Mouse (Mus musculus): ENCODE results near the gene Scpep1. TPM values are rescaled to one million over a fixed set of nuclear protein-coding genes. Genes with fewer than 3 reads are reported as not detected.
A peak's percentile ranks its signal among the peaks of the same experiment; 100 is the strongest.
"Not testable (repeated sequence)": the region's sequence is repeated elsewhere in the genome, so short reads cannot be mapped to it uniquely, and the experiment has no call there.

The Scpep1 gene
- total and polyA plus RNA-seq, 3 experiments: 11.1 to 16.3 (median 15.3) TPM

GRCm38 (mm10) chr11:88891446-88891845, 63.8 kb downstream of the Scpep1 start:
- H3K27me3 ChIP-seq (ENCODE audit: control insufficient read depth, insufficient read depth, low read length); H3K4me3 ChIP-seq; H3K9ac ChIP-seq (ENCODE audit: low read depth, low read length); intact Hi-C loops (cut with DNase I); H3K4me1 ChIP-seq (ENCODE audit: control insufficient read depth, insufficient read depth, low read length); H3K36me3 ChIP-seq (ENCODE audit: control insufficient read depth, insufficient read depth, low read length); H3K79me2 ChIP-seq (replicated peaks; ENCODE audit: control insufficient read depth, insufficient read depth, low read length); H3K27ac ChIP-seq: not testable (repeated sequence)
- peak; percentile 31 to 44 for DNase-seq
- WGBS: 92% methylated on average over 11 of the region's 12 CpGs

GRCm38 (mm10) chr11:88890904-88891303, 64.4 kb downstream of the Scpep1 start:
- intact Hi-C loops (cut with DNase I); H3K36me3 ChIP-seq (ENCODE audit: control insufficient read depth, insufficient read depth, low read length); DNase-seq; H3K79me2 ChIP-seq (replicated peaks; ENCODE audit: control insufficient read depth, insufficient read depth, low read length); H3K4me1 ChIP-seq (ENCODE audit: control insufficient read depth, insufficient read depth, low read length); H3K9ac ChIP-seq (ENCODE audit: low read depth, low read length); H3K27ac ChIP-seq; H3K27me3 ChIP-seq (ENCODE audit: control insufficient read depth, insufficient read depth, low read length); H3K4me3 ChIP-seq: not testable (repeated sequence)
- WGBS: 91% methylated on average over 7 of the region's 11 CpGs

GRCm38 (mm10) chr11:88888996-88889395, 66.3 kb downstream of the Scpep1 start:
- Histone ChIP-seq H3K36me3 (ENCODE audit: control insufficient read depth, insufficient read depth, low read length) (no peaks in the 10 kb centered on the region), H3K9ac (ENCODE audit: low read depth, low read length) (no peak overlapping the region), H3K27ac (no peak overlapping the region), H3K4me3 (no peak overlapping the region), H3K79me2 (replicated peaks; ENCODE audit: control insufficient read depth, insufficient read depth, low read length) (no peaks in the 10 kb centered on the region; the same call in 1 of the 2 replicates), H3K4me1 (ENCODE audit: control insufficient read depth, insufficient read depth, low read length) (no peaks in the 10 kb centered on the region), H3K27me3 (ENCODE audit: control insufficient read depth, insufficient read depth, low read length) (no peaks in the 10 kb centered on the region)
- TF ChIP-seq CTCF (IDR thresholded peaks at IDR 0.05) (no peak), POLR2A (IDR thresholded peaks at IDR 0.05; ENCODE audit: insufficient read depth, low read depth, low read length) (no peak), EP300 (IDR thresholded peaks at IDR 0.05; ENCODE audit: insufficient read depth, low read depth, low read length) (no peak)
- intact Hi-C loops (cut with DNase I): no loop called here
- DNase-seq: no peak
- 62% methylated on average over 2 of the region's 2 CpGs for WGBS

GRCm38 (mm10) chr11:88884376-88885065, 70.7 kb downstream of the Scpep1 start:
- no peak overlapping the region for H3K27ac ChIP-seq
- H3K4me3 ChIP-seq: no peak overlapping the region
- TF ChIP-seq POLR2A (IDR thresholded peaks at IDR 0.05; ENCODE audit: insufficient read depth, low read depth, low read length) (no peak), CTCF (IDR thresholded peaks at IDR 0.05) (no peak), EP300 (IDR thresholded peaks at IDR 0.05; ENCODE audit: insufficient read depth, low read depth, low read length) (no peak)
- H3K4me1 ChIP-seq (ENCODE audit: control insufficient read depth, insufficient read depth, low read length): no peaks in the 10 kb centered on the region
- no peak overlapping the region for H3K9ac ChIP-seq (ENCODE audit: low read depth, low read length)
- WGBS: 55% methylated on average over 8 of the region's 8 CpGs
- intact Hi-C loops (cut with DNase I): no loop called here
- no peaks in the 10 kb centered on the region; the same call in 1 of the 2 replicates for H3K79me2 ChIP-seq (replicated peaks; ENCODE audit: control insufficient read depth, insufficient read depth, low read length)
- DNase-seq: peak in 1 of 2 experiments; percentile 38
- H3K36me3 ChIP-seq (ENCODE audit: control insufficient read depth, insufficient read depth, low read length): no peaks in the 10 kb centered on the region
- H3K27me3 ChIP-seq (ENCODE audit: control insufficient read depth, insufficient read depth, low read length): no peaks in the 10 kb centered on the region

GRCm38 (mm10) chr11:88878011-88878410, 77.3 kb downstream of the Scpep1 start:
- no peak for DNase-seq
- intact Hi-C loops (cut with DNase I): no loop called here
- H3K4me3 ChIP-seq: no peak overlapping the region
- TF ChIP-seq CTCF (IDR thresholded peaks at IDR 0.05) (no peak), POLR2A (IDR thresholded peaks at IDR 0.05; ENCODE audit: insufficient read depth, low read depth, low read length) (no peak), EP300 (IDR thresholded peaks at IDR 0.05; ENCODE audit: insufficient read depth, low read depth, low read length) (no peak)
- H3K4me1 ChIP-seq (ENCODE audit: control insufficient read depth, insufficient read depth, low read length): no peaks in the 10 kb centered on the region
- no peaks in the 10 kb centered on the region for H3K79me2 ChIP-seq (replicated peaks; ENCODE audit: control insufficient read depth, insufficient read depth, low read length)
- no peaks in the 10 kb centered on the region for H3K27me3 ChIP-seq (ENCODE audit: control insufficient read depth, insufficient read depth, low read length)
- no peaks in the 10 kb centered on the region for H3K36me3 ChIP-seq (ENCODE audit: control insufficient read depth, insufficient read depth, low read length)
- H3K27ac ChIP-seq: no peak overlapping the region
- WGBS: 89% methylated on average over 12 of the region's 12 CpGs
- H3K9ac ChIP-seq (ENCODE audit: low read depth, low read length): no peak overlapping the region

Other genes starting within 250 kb of the Scpep1 start
- gene Msi2, start 237.0 kb downstream of the Scpep1 start, total RNA-seq (2021): 100 to 1,000 TPM; 176 to 208 TPM
- 42.5 and 65.9 TPM in 2 replicates for gene Msi2, start 237.0 kb downstream of the Scpep1 start, polyA plus RNA-seq (2012; rRNA removed)
- 100 to 1,000 TPM; 140 to 141 TPM for gene Akap1, start 90.9 kb downstream of the Scpep1 start, total RNA-seq (2021)
- gene Akap1, start 90.9 kb downstream of the Scpep1 start, polyA plus RNA-seq (2012; rRNA removed): 125 and 178 TPM in 2 replicates
- not detected for gene Elobl, start 11.5 kb upstream of the Scpep1 start, total RNA-seq (2021)
- 0.56 TPM in 1 of 2 replicates, not detected in the other for gene Elobl, start 11.5 kb upstream of the Scpep1 start, polyA plus RNA-seq (2012; rRNA removed)
- gene Coil, start 14.8 kb upstream of the Scpep1 start, total RNA-seq (2021): 1 to 10 TPM; 4.8 TPM
- gene Coil, start 14.8 kb upstream of the Scpep1 start, polyA plus RNA-seq (2012; rRNA removed): 2.8 and 4.7 TPM in 2 replicates
- gene Trim25, start 43.9 kb upstream of the Scpep1 start, total RNA-seq (2021): 10 to 100 TPM; 17.7 to 24.3 TPM
- 13.6 and 14.1 TPM in 2 replicates for gene Trim25, start 43.9 kb upstream of the Scpep1 start, polyA plus RNA-seq (2012; rRNA removed)
- 10 to 100 TPM in 1 of 2 experiments, 1 to 10 TPM in 1; 9.3 to 12.4 TPM for gene Dgke, start 111.4 kb upstream of the Scpep1 start, total RNA-seq (2021)
- 5.6 and 8.2 TPM in 2 replicates for gene Dgke, start 111.4 kb upstream of the Scpep1 start, polyA plus RNA-seq (2012; rRNA removed)
- gene Gm525, start 118.4 kb upstream of the Scpep1 start, total RNA-seq (2021): not detected
- gene Gm525, start 118.4 kb upstream of the Scpep1 start, polyA plus RNA-seq (2012; rRNA removed): 0.27 TPM in 1 of 2 replicates, not detected in the other